Mouse (Mus musculus) neural tube, embryonic 14.5 days (tissue): Measurements from ENCODE around the gene Yif1b. TPM values are rescaled to one million over a fixed set of nuclear protein-coding genes. Genes with fewer than 3 reads are reported as not detected.

Source experiments
- ATAC-seq: fragments of 200-750 bp; cut with Nextera tagmentation; 2 replicates; pipeline ENCODE4 v1.8.0; 2017; ENCODE audit warnings: low read depth, mild to moderate bottlenecking, moderate TSS enrichment, moderate library complexity
- H3K27ac ChIP-seq: fragments of 300-500 bp; sonication (generic); 2 replicates; pipeline ENCODE4 v1.5.1; 2014; ENCODE audit warnings: low read depth, mild to moderate bottlenecking, control low read depth, low read length, moderate library complexity, mixed read lengths
- H3K27me3 ChIP-seq: fragments of 300-500 bp; sonication (generic); 2 replicates; pipeline ENCODE4 v1.6.1; 2014; ENCODE audit warnings: low read length; ENCODE audit not compliant: control insufficient read depth, insufficient read depth
- H3K36me3 ChIP-seq: fragments of 300-500 bp; sonication (generic); 2 replicates; pipeline ENCODE4 v1.6.1; 2014; ENCODE audit warnings: low read length, mixed read lengths; ENCODE audit not compliant: control insufficient read depth, insufficient read depth
- H3K4me1 ChIP-seq: fragments of 300-500 bp; sonication (generic); 2 replicates; pipeline ENCODE4 v1.6.1; 2014; ENCODE audit warnings: low read length; ENCODE audit not compliant: control insufficient read depth, insufficient read depth
- H3K4me2 ChIP-seq: fragments of 300-500 bp; sonication (generic); 2 replicates; pipeline ENCODE4 v1.6.1; 2014; ENCODE audit warnings: mild to moderate bottlenecking, low read depth, low read length, control low read depth
- H3K4me3 ChIP-seq: fragments of 300-500 bp; sonication (generic); 2 replicates; pipeline ENCODE4 v1.5.1; 2014; ENCODE audit warnings: low read depth, low read length, control low read depth, mixed read lengths
- H3K9ac ChIP-seq: fragments of 300-500 bp; sonication (generic); replicated peaks from 2 replicates; pipeline ENCODE4 v1.6.1; 2014; ENCODE audit warnings: low read depth, mild to moderate bottlenecking, control low read depth, low read length, mixed read lengths
- H3K9me3 ChIP-seq: fragments of 300-500 bp; sonication (generic); 2 replicates; pipeline ENCODE4 v1.6.1; 2016; ENCODE audit warnings: low read length; ENCODE audit not compliant: control insufficient read depth
- WGBS: fragments of 180-500 bp; shearing (Covaris S2); extraction: QIAGEN DNeasy Blood & Tissue Kit; methylation state at CpG from one replicate; pipeline ENCODE4 v1.1.7; 2014; 5-methylcytosine and 5-hydroxymethylcytosine counted together
- polyA plus RNA-seq: library from polyadenylated mRNA; unstranded; fragments of >200 nt; fragmentation: Nextera tagmentation; extraction: Ambion mirVana; gene quantifications from 2 replicates; pipeline ENCODE4 v1.2.1, GENCODE M21; 2014

The Yif1b gene
- polyA plus RNA-seq, 1 experiment from 2014 or later = 104 TPM

DNA sequence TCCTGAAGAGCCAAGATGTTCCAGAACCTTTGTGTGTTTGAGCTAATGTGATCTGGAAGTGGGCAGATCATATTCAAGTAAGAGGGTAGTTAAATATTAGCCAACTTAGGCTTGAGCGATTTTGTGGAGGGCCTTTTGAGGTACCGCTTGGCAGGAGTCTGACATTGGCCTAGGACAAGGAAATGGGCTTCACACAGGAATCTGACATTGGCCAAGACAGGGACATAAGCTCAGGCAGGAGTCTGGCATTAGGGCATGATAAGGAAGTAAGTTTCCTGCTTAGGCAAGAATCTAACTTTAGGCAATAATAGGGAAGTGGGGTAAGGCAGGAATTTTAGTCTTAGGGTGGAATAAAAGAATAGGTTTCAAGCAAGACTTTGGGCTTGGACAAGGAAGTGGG lies 23.9 kb upstream of the Yif1b start:
- H3K27me3 ChIP-seq = no peaks in the 10 kb centered on the region
- no peak overlapping the region for H3K4me3 ChIP-seq
- 0 out of 2 replicates have a peak overlapping the region, but pooled peaks have one; percentile 38 for H3K4me2 ChIP-seq
- WGBS = 51% methylated on average over 2 of the region's 2 CpGs
- no peaks in the 10 kb centered on the region for H3K4me1 ChIP-seq
- H3K9ac ChIP-seq = no peak overlapping the region
- no peak overlapping the region for H3K27ac ChIP-seq
- no peaks in the 10 kb centered on the region for H3K36me3 ChIP-seq
- no peaks in the 10 kb centered on the region for H3K9me3 ChIP-seq
- no peak for ATAC-seq

GRCm38 (mm10) chr7:29214846-29215245 lies 23.3 kb upstream of the Yif1b start:
- H3K9me3 ChIP-seq = no peaks in the 10 kb centered on the region
- no peak overlapping the region for H3K27ac ChIP-seq
- H3K4me1 ChIP-seq = no peaks in the 10 kb centered on the region
- H3K4me3 ChIP-seq = no peak overlapping the region
- ATAC-seq = no peak
- H3K27me3 ChIP-seq = no peaks in the 10 kb centered on the region
- no peak overlapping the region for H3K4me2 ChIP-seq
- 38% methylated on average over 15 of the region's 15 CpGs for WGBS
- H3K36me3 ChIP-seq = no peaks in the 10 kb centered on the region
- H3K9ac ChIP-seq = no peak overlapping the region

DNA sequence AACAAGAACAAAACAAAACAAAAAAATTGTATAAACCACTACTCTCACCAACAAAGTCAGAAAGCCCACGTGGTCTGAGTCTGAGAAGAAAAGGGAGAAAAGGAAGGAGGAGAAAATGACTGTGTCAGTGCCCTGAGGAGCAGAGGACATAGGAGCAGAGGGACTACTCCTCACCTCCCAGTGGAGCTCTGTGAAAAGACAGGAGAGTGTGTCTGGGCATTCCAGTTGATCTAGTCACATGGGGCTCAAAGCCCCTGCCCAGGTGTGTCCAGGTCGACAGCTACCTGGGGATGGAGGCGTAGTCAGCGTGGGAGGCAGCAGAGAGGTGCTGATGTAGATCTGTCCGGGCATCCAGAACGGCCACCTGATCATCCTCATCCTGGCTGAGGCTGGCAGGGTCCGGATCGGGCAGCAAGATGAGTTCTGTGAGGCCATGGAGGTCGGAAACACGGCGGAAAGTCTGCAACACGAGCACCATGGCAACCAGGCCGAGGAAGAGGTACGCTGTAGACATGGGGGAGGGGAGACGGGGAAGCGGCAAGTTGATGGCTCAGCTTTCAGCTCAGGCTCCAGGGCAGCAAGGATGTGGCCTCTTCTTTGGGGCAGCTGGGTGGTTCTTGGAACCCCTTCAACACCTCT lies 13.3 kb upstream of the Yif1b start:
- no peaks in the 10 kb centered on the region for H3K27me3 ChIP-seq
- no peak overlapping the region; the same call in 1 of the 2 replicates for H3K4me2 ChIP-seq
- H3K36me3 ChIP-seq = no peaks in the 10 kb centered on the region
- no peak overlapping the region for H3K4me3 ChIP-seq
- H3K27ac ChIP-seq = no peak overlapping the region
- 12% methylated on average over 16 of the region's 16 CpGs for WGBS
- peak; percentile 34; the same call in 1 of the 2 replicates for ATAC-seq
- no peaks in the 10 kb centered on the region for H3K9me3 ChIP-seq
- H3K9ac ChIP-seq = peak overlapping the region; percentile 17; the same call in 1 of the 2 replicates
- no peaks in the 10 kb centered on the region for H3K4me1 ChIP-seq

DNA sequence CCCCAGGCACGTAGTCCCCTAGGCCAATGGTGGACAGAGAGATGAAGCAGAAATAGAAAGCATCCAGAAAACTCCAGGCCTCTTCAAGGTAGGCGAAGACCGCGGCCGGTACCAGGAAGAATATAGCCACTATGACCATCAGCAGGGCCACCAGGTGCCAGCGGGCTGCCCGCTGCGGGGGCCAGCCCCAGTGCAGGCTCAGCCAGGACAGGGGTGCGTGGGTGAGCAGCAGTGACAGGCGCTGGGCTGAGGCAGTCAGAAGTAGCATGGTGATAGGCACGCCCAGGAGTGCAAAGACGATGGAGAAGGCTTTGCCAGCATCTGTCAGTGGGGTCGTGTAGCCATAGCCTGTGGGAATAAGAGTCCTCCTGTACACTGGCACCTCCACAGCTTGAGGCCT lies 12.6 kb upstream of the Yif1b start:
- no peaks in the 10 kb centered on the region for H3K27me3 ChIP-seq
- no peaks in the 10 kb centered on the region for H3K36me3 ChIP-seq
- no peak overlapping the region for H3K27ac ChIP-seq
- no peak for ATAC-seq
- H3K4me3 ChIP-seq = no peak overlapping the region
- H3K4me1 ChIP-seq = no peaks in the 10 kb centered on the region
- 76% methylated on average over 13 of the region's 13 CpGs for WGBS
- H3K9me3 ChIP-seq = no peaks in the 10 kb centered on the region
- no peak overlapping the region; the same call in 1 of the 2 replicates for H3K4me2 ChIP-seq
- no peak overlapping the region for H3K9ac ChIP-seq

GRCm38 (mm10) chr7:29228202-29228601 lies 9.9 kb upstream of the Yif1b start:
- H3K4me3 ChIP-seq = no peak overlapping the region
- no peak overlapping the region for H3K27ac ChIP-seq
- H3K9me3 ChIP-seq = no peaks in the 10 kb centered on the region
- no peak overlapping the region for H3K9ac ChIP-seq
- no peaks in the 10 kb centered on the region for H3K36me3 ChIP-seq
- no peak for ATAC-seq
- H3K27me3 ChIP-seq = peaks cover 12% of the 10 kb centered on the region
- peaks cover 4% of the 10 kb centered on the region; the same call in 1 of the 2 replicates for H3K4me1 ChIP-seq
- H3K4me2 ChIP-seq = no peak overlapping the region
- WGBS = 76% methylated on average over 4 of the region's 4 CpGs

- WGBS = 30% methylated on average over 3 of the region's 3 CpGs
- Histone ChIP-seq H3K36me3 (no peaks in the 10 kb centered on the region), H3K27me3 (peaks cover 16% of the 10 kb centered on the region), H3K4me1 (peaks cover 4% of the 10 kb centered on the region; the same call in 1 of the 2 replicates), H3K4me2 (no peak overlapping the region), H3K9me3 (no peaks in the 10 kb centered on the region), H3K9ac (no peak overlapping the region), H3K4me3 (no peak overlapping the region), H3K27ac (no peak overlapping the region)
- ATAC-seq = no peak
These were observed 7.6 kb upstream of the Yif1b start for GRCm38 (mm10) chr7:29230560-29230959.

- no peak for ATAC-seq
- Histone ChIP-seq H3K9ac (no peak overlapping the region), H3K4me1 (peaks cover 4% of the 10 kb centered on the region; the same call in 1 of the 2 replicates), H3K9me3 (no peaks in the 10 kb centered on the region), H3K4me2 (peak overlapping the region; percentile 82), H3K36me3 (no peaks in the 10 kb centered on the region), H3K4me3 (no peak overlapping the region), H3K27ac (no peak overlapping the region), H3K27me3 (peaks cover 16% of the 10 kb centered on the region)
- WGBS = 62% methylated on average over 3 of the region's 3 CpGs
These were observed 6.6 kb upstream of the Yif1b start for GRCm38 (mm10) chr7:29231517-29231916.

- Histone ChIP-seq H3K4me1 (peaks cover 4% of the 10 kb centered on the region; the same call in 1 of the 2 replicates), H3K27ac (no peak within 1 kb of the TSS), H3K36me3 (no peaks in the 10 kb centered on the region), H3K9me3 (no peaks in the 10 kb centered on the region), H3K4me2 (peak within 1 kb of the TSS; percentile 82), H3K4me3 (peak within 1 kb of the TSS; percentile 45), H3K27me3 (peaks cover 16% of the 10 kb centered on the region), H3K9ac (peak within 1 kb of the TSS; percentile 48; the same call in 1 of the 2 replicates)
- 0 out of 2 replicates have a peak, but pooled peaks have one; percentile 29 for ATAC-seq
- WGBS = 1% methylated on average over 53 of the region's 62 CpGs
These were observed 5.7 kb upstream of the Yif1b start, which contains the start of gene Kcnk6 for GRCm38 (mm10) chr7:29232247-29233013. Kcnk6 (minus strand) TSS chr7:29232515.

GRCm38 (mm10) chr7:29233745-29234144 lies 4.4 kb upstream of the Yif1b start:
- Histone ChIP-seq H3K4me1 (peaks cover 4% of the 10 kb centered on the region), H3K9ac (no peak overlapping the region), H3K4me2 (no peak overlapping the region), H3K36me3 (no peaks in the 10 kb centered on the region), H3K27ac (no peak overlapping the region), H3K4me3 (no peak overlapping the region), H3K9me3 (no peaks in the 10 kb centered on the region), H3K27me3 (peaks cover 16% of the 10 kb centered on the region)
- ATAC-seq = no peak
- WGBS = 76% methylated on average over 6 of the region's 6 CpGs
